Mouse (Mus musculus): ENCODE data around the gene Itgb1bp1.

DNA sequence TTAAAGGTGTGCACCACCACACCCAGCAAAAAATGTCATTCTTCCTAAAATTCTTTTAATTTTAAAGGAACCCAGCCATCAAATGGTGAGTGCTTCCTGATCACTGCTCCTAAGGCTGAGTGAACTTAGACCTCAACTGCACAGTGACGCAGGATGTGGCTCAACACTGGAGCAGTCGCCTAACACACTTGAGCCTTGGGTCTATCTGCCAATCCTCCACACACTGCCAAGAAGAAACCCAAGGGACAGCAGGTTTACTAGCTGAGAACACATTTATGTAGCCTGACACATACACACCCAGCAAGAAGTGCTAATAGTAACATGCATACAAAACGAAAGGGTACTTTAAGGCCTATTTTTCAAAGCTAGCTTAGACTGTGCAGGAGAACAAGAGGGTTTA lies 40.2 kb upstream of the Itgb1bp1 start:
- TF ChIP-seq POLR2A (IDR thresholded peaks at IDR 0.05; ENCODE audit: extremely low read depth, insufficient read depth, low read length) (no peak), CTCF (IDR thresholded peaks at IDR 0.05; ENCODE audit: extremely low read depth, insufficient read depth, low read length) (no peak)
